Mouse (Mus musculus): Measurements from ENCODE around the gene Inpp4a. TPM values are rescaled to one million over a fixed set of nuclear protein-coding genes. Genes with fewer than 3 reads are reported as not detected.
A peak's percentile ranks its signal among the peaks of the same experiment; 100 is the strongest.

Inpp4a gene
- polyA plus RNA-seq, 1 experiment from 2014 or later = 17.8 TPM

GRCm38 (mm10) chr1:37296414-37296813 is 3.3 kb upstream of the Inpp4a start:
- Histone ChIP-seq H3K4me1 (ENCODE audit: control insufficient read depth, insufficient read depth, low read length) (peaks cover 7% of the 10 kb centered on the region; the same call in 1 of the 2 replicates), H3K4me2 (replicated peaks; ENCODE audit: low read depth, low read length) (no peak overlapping the region), H3K4me3 (ENCODE audit: low read length) (no peak overlapping the region), H3K27ac (ENCODE audit: low read depth, low read length) (no peak overlapping the region), H3K9me3 (ENCODE audit: control insufficient read depth, low read length) (no peaks in the 10 kb centered on the region), H3K27me3 (ENCODE audit: control insufficient read depth, insufficient read depth, low read length) (no peaks in the 10 kb centered on the region), H3K36me3 (ENCODE audit: control insufficient read depth, insufficient read depth, low read length) (no peaks in the 10 kb centered on the region), H3K9ac (ENCODE audit: low read depth, low read length) (no peak overlapping the region)
- ATAC-seq (ENCODE audit: low FRiP score, low TSS enrichment) = no peak
- WGBS = 71% methylated on average over 1 of the region's 1 CpGs

- no peaks in the 10 kb centered on the region for H3K27me3 ChIP-seq (ENCODE audit: control insufficient read depth, insufficient read depth, low read length)
- H3K9ac ChIP-seq (ENCODE audit: low read depth, low read length) = no peak overlapping the region
- no peak overlapping the region for H3K4me3 ChIP-seq (ENCODE audit: low read length)
- H3K36me3 ChIP-seq (ENCODE audit: control insufficient read depth, insufficient read depth, low read length) = no peaks in the 10 kb centered on the region
- ATAC-seq (ENCODE audit: low FRiP score, low TSS enrichment) = no peak
- no peaks in the 10 kb centered on the region for H3K9me3 ChIP-seq (ENCODE audit: control insufficient read depth, low read length)
- no peak overlapping the region for H3K27ac ChIP-seq (ENCODE audit: low read depth, low read length)
- WGBS = 76% methylated on average over 2 of the region's 2 CpGs
- H3K4me2 ChIP-seq (replicated peaks; ENCODE audit: low read depth, low read length) = no peak overlapping the region; the same call in 1 of the 2 replicates
- H3K4me1 ChIP-seq (ENCODE audit: control insufficient read depth, insufficient read depth, low read length) = peaks cover 7% of the 10 kb centered on the region; the same call in 1 of the 2 replicates
These were observed 761 bp upstream of the Inpp4a start for GRCm38 (mm10) chr1:37298904-37299303.

- ATAC-seq (ENCODE audit: low FRiP score, low TSS enrichment) = no peak
- Histone ChIP-seq H3K9me3 (ENCODE audit: control insufficient read depth, low read length) (no peaks in the 10 kb centered on the region), H3K27me3 (ENCODE audit: control insufficient read depth, insufficient read depth, low read length) (no peaks in the 10 kb centered on the region), H3K4me3 (ENCODE audit: low read length) (peak overlapping the region; percentile 85), H3K4me1 (ENCODE audit: control insufficient read depth, insufficient read depth, low read length) (peaks cover 12% of the 10 kb centered on the region; the same call in 1 of the 2 replicates), H3K27ac (ENCODE audit: low read depth, low read length) (no peak overlapping the region), H3K4me2 (replicated peaks; ENCODE audit: low read depth, low read length) (peak overlapping the region; percentile 68), H3K9ac (ENCODE audit: low read depth, low read length) (peak overlapping the region; percentile 82), H3K36me3 (ENCODE audit: control insufficient read depth, insufficient read depth, low read length) (no peaks in the 10 kb centered on the region)
- WGBS = 14% methylated on average over 5 of the region's 5 CpGs
These were observed 985 bp downstream of the Inpp4a start for GRCm38 (mm10) chr1:37300650-37301049.

GRCm38 (mm10) chr1:37302801-37303200 is 3.1 kb downstream of the Inpp4a start:
- Histone ChIP-seq H3K4me2 (replicated peaks; ENCODE audit: low read depth, low read length) (no peak overlapping the region), H3K9ac (ENCODE audit: low read depth, low read length) (no peak overlapping the region), H3K4me1 (ENCODE audit: control insufficient read depth, insufficient read depth, low read length) (peaks cover 13% of the 10 kb centered on the region; the same call in 1 of the 2 replicates), H3K4me3 (ENCODE audit: low read length) (no peak overlapping the region), H3K36me3 (ENCODE audit: control insufficient read depth, insufficient read depth, low read length) (no peaks in the 10 kb centered on the region), H3K27ac (ENCODE audit: low read depth, low read length) (no peak overlapping the region), H3K9me3 (ENCODE audit: control insufficient read depth, low read length) (no peaks in the 10 kb centered on the region), H3K27me3 (ENCODE audit: control insufficient read depth, insufficient read depth, low read length) (no peaks in the 10 kb centered on the region)
- 46% methylated on average over 3 of the region's 3 CpGs for WGBS
- no peak for ATAC-seq (ENCODE audit: low FRiP score, low TSS enrichment)

GRCm38 (mm10) chr1:37305691-37306287 is 6.1 kb downstream of the Inpp4a start:
- no peaks in the 10 kb centered on the region for H3K9me3 ChIP-seq (ENCODE audit: control insufficient read depth, low read length)
- no peaks in the 10 kb centered on the region for H3K27me3 ChIP-seq (ENCODE audit: control insufficient read depth, insufficient read depth, low read length)
- ATAC-seq (ENCODE audit: low FRiP score, low TSS enrichment) = 0 out of 2 replicates have a peak, but pooled peaks have one; percentile 65
- 41% methylated on average over 9 of the region's 9 CpGs for WGBS
- no peak overlapping the region for H3K9ac ChIP-seq (ENCODE audit: low read depth, low read length)
- no peak overlapping the region for H3K4me2 ChIP-seq (replicated peaks; ENCODE audit: low read depth, low read length)
- H3K36me3 ChIP-seq (ENCODE audit: control insufficient read depth, insufficient read depth, low read length) = no peaks in the 10 kb centered on the region
- H3K4me1 ChIP-seq (ENCODE audit: control insufficient read depth, insufficient read depth, low read length) = peaks cover 9% of the 10 kb centered on the region; the same call in 1 of the 2 replicates
- no peak overlapping the region for H3K27ac ChIP-seq (ENCODE audit: low read depth, low read length)
- no peak overlapping the region for H3K4me3 ChIP-seq (ENCODE audit: low read length)

GRCm38 (mm10) chr1:37307586-37307985 is 7.9 kb downstream of the Inpp4a start:
- Histone ChIP-seq H3K27me3 (ENCODE audit: control insufficient read depth, insufficient read depth, low read length) (no peaks in the 10 kb centered on the region), H3K27ac (ENCODE audit: low read depth, low read length) (no peak overlapping the region), H3K9ac (ENCODE audit: low read depth, low read length) (no peak overlapping the region), H3K4me3 (ENCODE audit: low read length) (no peak overlapping the region), H3K9me3 (ENCODE audit: control insufficient read depth, low read length) (no peaks in the 10 kb centered on the region), H3K4me2 (replicated peaks; ENCODE audit: low read depth, low read length) (no peak overlapping the region), H3K4me1 (ENCODE audit: control insufficient read depth, insufficient read depth, low read length) (0 out of 2 replicates have a peak, but pooled peaks cover 6% of the 10 kb centered on the region), H3K36me3 (ENCODE audit: control insufficient read depth, insufficient read depth, low read length) (no peaks in the 10 kb centered on the region)
- no peak for ATAC-seq (ENCODE audit: low FRiP score, low TSS enrichment)
- WGBS = 97% methylated on average over 2 of the region's 2 CpGs

GRCm38 (mm10) chr1:37308021-37308742 is 8.5 kb downstream of the Inpp4a start:
- no peak overlapping the region for H3K4me2 ChIP-seq (replicated peaks; ENCODE audit: low read depth, low read length)
- 93% methylated on average over 8 of the region's 8 CpGs for WGBS
- no peak overlapping the region for H3K27ac ChIP-seq (ENCODE audit: low read depth, low read length)
- ATAC-seq (ENCODE audit: low FRiP score, low TSS enrichment) = no peak
- H3K9ac ChIP-seq (ENCODE audit: low read depth, low read length) = no peak overlapping the region
- H3K4me1 ChIP-seq (ENCODE audit: control insufficient read depth, insufficient read depth, low read length) = 0 out of 2 replicates have a peak, but pooled peaks cover 6% of the 10 kb centered on the region
- H3K4me3 ChIP-seq (ENCODE audit: low read length) = no peak overlapping the region
- no peaks in the 10 kb centered on the region for H3K9me3 ChIP-seq (ENCODE audit: control insufficient read depth, low read length)
- no peaks in the 10 kb centered on the region for H3K36me3 ChIP-seq (ENCODE audit: control insufficient read depth, insufficient read depth, low read length)
- no peaks in the 10 kb centered on the region for H3K27me3 ChIP-seq (ENCODE audit: control insufficient read depth, insufficient read depth, low read length)

GRCm38 (mm10) chr1:37308743-37309100 is 9.1 kb downstream of the Inpp4a start:
- H3K9me3 ChIP-seq (ENCODE audit: control insufficient read depth, low read length) = no peaks in the 10 kb centered on the region
- WGBS = 59% methylated on average over 3 of the region's 3 CpGs
- no peak overlapping the region for H3K4me2 ChIP-seq (replicated peaks; ENCODE audit: low read depth, low read length)
- 0 out of 2 replicates have a peak, but pooled peaks cover 6% of the 10 kb centered on the region for H3K4me1 ChIP-seq (ENCODE audit: control insufficient read depth, insufficient read depth, low read length)
- H3K27ac ChIP-seq (ENCODE audit: low read depth, low read length) = no peak overlapping the region
- H3K9ac ChIP-seq (ENCODE audit: low read depth, low read length) = no peak overlapping the region
- H3K27me3 ChIP-seq (ENCODE audit: control insufficient read depth, insufficient read depth, low read length) = no peaks in the 10 kb centered on the region
- no peaks in the 10 kb centered on the region for H3K36me3 ChIP-seq (ENCODE audit: control insufficient read depth, insufficient read depth, low read length)
- H3K4me3 ChIP-seq (ENCODE audit: low read length) = no peak overlapping the region
- no peak for ATAC-seq (ENCODE audit: low FRiP score, low TSS enrichment)

GRCm38 (mm10) chr1:37309939-37310515 is 10.4 kb downstream of the Inpp4a start:
- no peak overlapping the region for H3K4me2 ChIP-seq (replicated peaks; ENCODE audit: low read depth, low read length)
- no peak overlapping the region for H3K4me3 ChIP-seq (ENCODE audit: low read length)
- 94% methylated on average over 4 of the region's 4 CpGs for WGBS
- H3K4me1 ChIP-seq (ENCODE audit: control insufficient read depth, insufficient read depth, low read length) = peaks cover 13% of the 10 kb centered on the region; the same call in 1 of the 2 replicates
- H3K36me3 ChIP-seq (ENCODE audit: control insufficient read depth, insufficient read depth, low read length) = no peaks in the 10 kb centered on the region
- no peak for ATAC-seq (ENCODE audit: low FRiP score, low TSS enrichment)
- H3K27me3 ChIP-seq (ENCODE audit: control insufficient read depth, insufficient read depth, low read length) = no peaks in the 10 kb centered on the region
- H3K9me3 ChIP-seq (ENCODE audit: control insufficient read depth, low read length) = no peaks in the 10 kb centered on the region
- H3K9ac ChIP-seq (ENCODE audit: low read depth, low read length) = no peak overlapping the region
- no peak overlapping the region for H3K27ac ChIP-seq (ENCODE audit: low read depth, low read length)
